Mouse (Mus musculus) MEL (cell line): ENCODE measurements around the gene Gdf11. TPM values are rescaled to one million over a fixed set of nuclear protein-coding genes. Genes with fewer than 3 reads are reported as not detected.

Experiments
- DNase-seq: peaks from one replicate; pipeline ENCODE4 v3.0.0; 2011; ENCODE audit warnings: low read depth, low spot score
- H3K27ac ChIP-seq: 2 replicates; pipeline ENCODE4 v1.5.1; 2012; ENCODE audit warnings: low read depth, mild to moderate bottlenecking, control low read depth, low read length, moderate library complexity; ENCODE audit not compliant: control insufficient read depth
- H3K27me3 ChIP-seq, 2 experiments: fragments of 150-350 bp in 1 of 2; sonication (generic) in 1 of 2; 2 replicates each; pipeline ENCODE4 v1.6.1; 2012; ENCODE audit warnings: low read length in 2 of 2, mild to moderate bottlenecking in 2 of 2, improper control_type of control experiment in 1 of 2, moderate library complexity in 1 of 2; ENCODE audit not compliant: insufficient read depth in 2 of 2, control insufficient read depth in 1 of 2
- H3K36me3 ChIP-seq, 2 experiments: 2 replicates each; pipeline ENCODE4 v1.6.1; 2012 to 2014; ENCODE audit warnings: low read length in 2 of 2, improper control_type of control experiment in 1 of 2, inconsistent platforms in 1 of 2, mild to moderate bottlenecking in 1 of 2; ENCODE audit not compliant: insufficient read depth in 2 of 2, control insufficient read depth in 1 of 2
- H3K4me1 ChIP-seq, 2 experiments: fragments of 150-350 bp in 1 of 2; sonication (generic) in 1 of 2; 2 replicates each; pipeline ENCODE4 v1.6.1; 2012; ENCODE audit warnings: low read length in 2 of 2, improper control_type of control experiment in 1 of 2, mild to moderate bottlenecking in 1 of 2; ENCODE audit not compliant: insufficient read depth in 2 of 2, control insufficient read depth in 1 of 2
- H3K4me3 ChIP-seq, 2 experiments: fragments of 150-350 bp in 1 of 2; sonication (generic) in 1 of 2; 2 replicates each; pipeline ENCODE4 v1.5.1; 2012; ENCODE audit warnings: low read depth in 2 of 2, low read length in 2 of 2, mild to moderate bottlenecking in 2 of 2, moderate library complexity in 2 of 2, control low read depth in 1 of 2, improper control_type of control experiment in 1 of 2; ENCODE audit not compliant: control insufficient read depth in 1 of 2, insufficient read depth in 1 of 2
- H3K79me2 ChIP-seq: 2 replicates; pipeline ENCODE4 v1.6.1; 2012; ENCODE audit warnings: mild to moderate bottlenecking, low read length, moderate library complexity; ENCODE audit not compliant: control insufficient read depth, poor library complexity, insufficient read depth
- H3K9ac ChIP-seq: 2 replicates; pipeline ENCODE4 v1.6.1; 2012; ENCODE audit warnings: low read depth, mild to moderate bottlenecking, control low read depth, low read length, moderate library complexity; ENCODE audit not compliant: control insufficient read depth, poor library complexity, severe bottlenecking
- H3K9me3 ChIP-seq: fragments of 150-350 bp; sonication (generic); replicated peaks from 2 replicates; pipeline ENCODE4 v1.6.1; 2012; ENCODE audit warnings: mild to moderate bottlenecking, low read length, improper control_type of control experiment, moderate library complexity; ENCODE audit not compliant: insufficient read depth
- E2F4 ChIP-seq: IDR thresholded peaks from 2 replicates; pipeline ENCODE4 v1.6.1; 2011; ENCODE audit warnings: low read depth, low read length, improper control_type of control experiment, borderline replicate concordance
- ELF1 ChIP-seq: IDR thresholded peaks from 2 replicates; pipeline ENCODE4 v1.6.1; 2014; ENCODE audit warnings: low read depth, mild to moderate bottlenecking, inconsistent platforms, low read length, improper control_type of control experiment, moderate library complexity
- HCFC1 ChIP-seq: IDR thresholded peaks from 2 replicates; pipeline ENCODE4 v1.6.1; 2012; ENCODE audit warnings: low read depth, mild to moderate bottlenecking, inconsistent platforms, low read length, improper control_type of control experiment, moderate library complexity
- KAT2A ChIP-seq: conservative IDR thresholded peaks from 2 replicates; pipeline ENCODE4 v1.6.1; 2012; ENCODE audit warnings: low read depth, low read length, improper control_type of control experiment, inconsistent platforms
- MXI1 ChIP-seq: IDR thresholded peaks from 2 replicates; pipeline ENCODE4 v1.6.1; 2011; ENCODE audit warnings: mild to moderate bottlenecking, low read depth, low read length, improper control_type of control experiment
- POLR2A ChIP-seq, 2 experiments: IDR thresholded peaks; 2 replicates each; pipeline ENCODE4 v1.6.1; 2011 to 2012; ENCODE audit warnings: low read length in 2 of 2, mild to moderate bottlenecking in 2 of 2, control low read depth in 1 of 2, improper control_type of control experiment in 1 of 2, low read depth in 1 of 2, moderate library complexity in 1 of 2; ENCODE audit not compliant: control insufficient read depth in 1 of 2, insufficient read depth in 1 of 2, poor library complexity in 1 of 2
- POLR2AphosphoS2 ChIP-seq: IDR thresholded peaks from 2 replicates; pipeline ENCODE4 v1.6.1; 2011; ENCODE audit warnings: low read length, improper control_type of control experiment
- RAD21 ChIP-seq: IDR thresholded peaks from 2 replicates; pipeline ENCODE4 v1.6.1; 2011; ENCODE audit warnings: mild to moderate bottlenecking, low read depth, low read length, improper control_type of control experiment
- RCOR1 ChIP-seq: IDR thresholded peaks from 2 replicates; pipeline ENCODE4 v1.6.1; 2012; ENCODE audit warnings: low read depth, mild to moderate bottlenecking, inconsistent platforms, low read length, improper control_type of control experiment
- TBP ChIP-seq: IDR thresholded peaks from 2 replicates; pipeline ENCODE4 v1.8.0; 2011; ENCODE audit warnings: low read depth, low read length, improper control_type of control experiment
- UBTF ChIP-seq: IDR thresholded peaks from 2 replicates; pipeline ENCODE4 v1.6.1; 2012; ENCODE audit warnings: low read depth, mild to moderate bottlenecking, inconsistent platforms, low read length, improper control_type of control experiment, moderate library complexity, borderline replicate concordance; ENCODE audit not compliant: insufficient read depth
- USF2 ChIP-seq, 2 experiments: IDR thresholded peaks; 2 replicates each; pipeline ENCODE4 v1.6.1; 2011 to 2012; ENCODE audit warnings: improper control_type of control experiment in 2 of 2, low read length in 2 of 2, borderline replicate concordance in 1 of 2, inconsistent platforms in 1 of 2, low read depth in 1 of 2, mild to moderate bottlenecking in 1 of 2; ENCODE audit not compliant: insufficient read depth in 1 of 2
- ZC3H11A ChIP-seq: IDR thresholded peaks from 2 replicates; pipeline ENCODE4 v1.6.1; 2012; ENCODE audit warnings: low read depth, mild to moderate bottlenecking, inconsistent platforms, low read length, improper control_type of control experiment
- ZKSCAN1 ChIP-seq: IDR thresholded peaks from 2 replicates; pipeline ENCODE4 v1.6.1; 2012; ENCODE audit warnings: low read depth, mild to moderate bottlenecking, inconsistent platforms, low read length, improper control_type of control experiment, moderate library complexity
- ZMIZ1 ChIP-seq: IDR thresholded peaks from 2 replicates; pipeline ENCODE4 v1.6.1; 2012; ENCODE audit warnings: low read depth, mild to moderate bottlenecking, inconsistent platforms, low read length, improper control_type of control experiment, moderate library complexity
- ZNF384 ChIP-seq: IDR thresholded peaks from 2 replicates; pipeline ENCODE4 v1.6.1; 2012; ENCODE audit warnings: low read depth, mild to moderate bottlenecking, inconsistent platforms, low read length, improper control_type of control experiment
- polyA plus RNA-seq, 2 experiments: library from polyadenylated mRNA; stranded (reverse) in 1 of 2; unstranded in 1 of 2; fragments of >175 nt in 1 of 2; fragments of >200 nt in 1 of 2; gene quantifications; 2 replicates each; pipeline versions ENCODE4 v1.2.1 to v1.2.4; 2012; ENCODE audit warnings: low replicate concordance in 2 of 2, low read depth in 1 of 2; ENCODE audit not compliant: insufficient read length in 2 of 2, insufficient read depth in 1 of 2, missing spikeins in 1 of 2
- total RNA-seq: library from RNA; depleted of rRNA; stranded (reverse); fragments of 300-350 nt; gene quantifications from 2 replicates; pipeline ENCODE4 v1.2.3, GENCODE M21; 2012

Gene Gdf11
- total and polyA plus RNA-seq, 3 experiments, result 2.3 to 2.8 TPM; not detected in 1

GRCm38 (mm10) chr10:128920736-128921161 is 29.2 kb upstream of the Gdf11 start:
- H3K4me3 ChIP-seq, result no peak overlapping the region
- H3K27ac ChIP-seq, result no peak overlapping the region
- peaks cover 0 to 20% of the 10 kb centered on the region in 2 experiments; a peak in 3 of 4 replicates for H3K4me1 ChIP-seq
- H3K9ac ChIP-seq, result no peak overlapping the region
- no peaks in the 10 kb centered on the region for H3K9me3 ChIP-seq
- peaks cover 3% of the 10 kb centered on the region; the same call in 1 of the 2 replicates for H3K79me2 ChIP-seq
- no peak for DNase-seq
- H3K27me3 ChIP-seq, result no peaks in the 10 kb centered on the region
- TF ChIP-seq KAT2A (no peak), UBTF (no peak), E2F4 (no peak), MXI1 (no peak), POLR2AphosphoS2 (no peak), RAD21 (no peak), ZC3H11A (no peak), RCOR1 (no peak), POLR2A (IDR thresholded peaks at IDR 0.05; ENCODE audit: control insufficient read depth in 1 of 2, insufficient read depth in 1 of 2, low read depth in 1 of 2, low read length in 2 of 2, poor library complexity in 1 of 2) (no peak), ZMIZ1 (no peak), HCFC1 (no peak), ZKSCAN1 (no peak), ZNF384 (no peak)
- peaks cover 0 to 2% of the 10 kb centered on the region in 2 experiments; a peak in 1 of 4 replicates for H3K36me3 ChIP-seq

DNA sequence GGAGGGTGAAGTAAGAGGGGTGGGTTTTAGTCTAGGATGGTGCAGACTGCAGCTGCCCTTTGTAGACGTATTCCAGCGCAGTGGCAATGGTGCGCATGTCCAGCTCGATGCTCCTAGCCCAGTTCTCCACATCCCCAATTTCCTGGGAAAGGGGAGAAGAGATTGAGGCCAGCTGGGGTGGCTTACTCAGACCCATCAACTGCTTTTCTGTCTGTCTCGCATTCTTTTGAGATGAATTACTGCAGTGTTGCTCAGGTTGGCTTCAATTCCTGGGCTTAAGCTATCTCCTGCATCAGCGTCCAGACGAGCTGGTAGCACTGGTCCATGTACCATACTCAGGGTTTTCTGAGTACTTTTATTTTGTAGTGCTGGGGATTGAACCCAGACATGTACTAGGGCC is 28.4 kb upstream of the Gdf11 start:
- Histone ChIP-seq H3K36me3 (peaks cover 0 to 2% of the 10 kb centered on the region in 2 experiments; a peak in 1 of 4 replicates), H3K4me1 (peaks cover 0 to 20% of the 10 kb centered on the region in 2 experiments; a peak in 3 of 4 replicates), H3K27ac (no peak overlapping the region), H3K4me3 (no peak overlapping the region), H3K9me3 (no peaks in the 10 kb centered on the region), H3K27me3 (no peaks in the 10 kb centered on the region), H3K79me2 (peaks cover 3% of the 10 kb centered on the region; the same call in 1 of the 2 replicates), H3K9ac (no peak overlapping the region)
- TF ChIP-seq USF2 (IDR thresholded peaks at IDR 0.05; ENCODE audit: borderline replicate concordance in 1 of 2, insufficient read depth in 1 of 2, low read depth in 1 of 2, low read length in 2 of 2) (no peak), MXI1 (no peak), ELF1 (no peak), TBP (no peak), UBTF (no peak)
- DNase-seq, result no peak
